Mouse (Mus musculus) left cerebral cortex, postnatal 25 days (tissue): ENCODE data around the gene Fgfr2. TPM values are rescaled to one million over a fixed set of nuclear protein-coding genes. Genes with fewer than 3 reads are reported as not detected.
A peak's percentile ranks its signal among the peaks of the same experiment; 100 is the strongest.

Experiments used
- DNase-seq, 2 experiments: peaks; one replicate each; pipeline ENCODE4 v3.0.0; 2022; ENCODE audit warnings: low spot score in 2 of 2, mixed read lengths in 1 of 2
- intact Hi-C: fragments of 180-260 bp; cut with DNase I; formaldehyde crosslinking; loops from one replicate; pipeline ENCODE4 v1.15.1; 2025
- total RNA-seq, 2 experiments: library from RNA; stranded (reverse); gene quantifications; 2 replicates each; pipeline ENCODE4 v1.2.3; 2021

The Fgfr2 gene
- total RNA-seq, 2 experiments from 2014 or later = 37.1 to 42.0 TPM

DNA sequence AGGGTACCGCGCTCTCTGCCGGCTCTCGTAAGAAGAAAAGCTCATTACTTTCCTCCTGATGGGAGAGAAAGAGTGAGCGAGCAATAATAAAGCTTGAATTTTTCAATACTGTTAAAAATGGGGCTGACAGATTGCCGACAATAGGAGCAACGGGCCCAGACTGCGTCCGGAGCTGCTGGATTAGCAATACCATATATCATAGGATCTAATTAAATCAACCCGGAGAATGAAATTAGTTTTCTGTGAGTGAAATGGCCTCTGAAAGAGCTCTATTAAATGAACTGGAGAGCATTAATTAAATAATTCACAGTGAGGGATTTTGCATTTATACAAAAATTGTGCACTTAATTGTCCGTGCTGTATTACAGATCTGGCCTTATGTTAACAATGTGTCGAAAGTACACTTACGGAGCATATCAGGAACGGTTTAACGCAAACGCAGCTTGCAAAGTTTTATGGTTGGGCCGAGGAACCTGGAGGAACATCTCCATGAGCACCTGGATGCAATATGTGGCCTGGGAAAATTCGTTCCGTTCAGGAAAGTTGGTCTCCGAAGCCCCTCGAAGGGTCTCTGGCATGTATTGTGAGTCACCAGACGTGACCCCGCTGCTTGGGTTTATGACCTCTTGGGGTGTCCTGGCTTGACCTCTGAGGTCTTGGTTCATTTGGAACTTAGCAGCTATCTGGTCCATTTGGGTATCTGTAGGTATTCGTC is 1344.7 kb downstream of the Fgfr2 start:
- DNase-seq = no peak

DNA sequence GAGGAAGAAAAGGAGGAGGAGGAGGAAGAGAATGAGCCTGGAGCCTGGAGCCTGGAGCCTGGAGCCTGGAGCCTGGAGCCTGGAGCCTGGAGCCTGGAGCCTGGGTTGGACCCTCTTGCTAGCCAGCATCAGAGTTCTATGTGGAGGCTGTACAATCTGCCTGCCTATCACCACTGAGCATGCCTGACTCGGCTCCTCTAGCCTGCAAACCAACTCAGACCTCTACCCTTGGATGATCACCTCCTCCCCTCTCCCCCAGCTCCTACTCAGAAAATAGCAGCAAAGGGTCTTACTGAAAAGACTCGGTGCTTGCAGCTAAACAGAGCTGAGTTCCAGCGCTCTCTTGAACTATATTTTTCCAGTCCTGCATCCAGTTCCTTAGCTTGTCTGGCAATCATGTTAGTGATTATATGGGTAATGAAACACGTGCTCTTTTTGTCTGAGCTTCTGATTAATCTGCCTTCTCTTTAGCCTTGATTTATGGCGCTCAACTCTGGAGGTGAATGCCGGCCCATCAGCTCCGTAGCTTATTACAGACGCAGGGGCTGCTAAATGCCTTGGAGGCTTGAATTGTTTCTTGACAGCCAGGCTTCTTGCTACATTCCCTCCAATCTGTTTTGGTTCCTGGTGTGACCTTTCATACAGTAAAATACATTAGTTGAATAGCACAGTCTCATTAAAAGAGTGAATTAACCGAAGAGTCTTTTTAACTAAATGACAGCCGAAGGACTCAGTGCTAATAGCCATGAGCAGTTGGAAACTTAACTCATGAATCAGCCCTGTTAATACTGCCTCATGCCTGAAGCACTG is 1345.5 kb downstream of the Fgfr2 start:
- DNase-seq = no peak
- intact Hi-C loops = loop anchor here (5.0 kb wide), 1 partner anchor 80 kb away; no protein-coding TSS in a partner anchor

More for the DNA sequence above, 1344.7 kb downstream of the Fgfr2 start:
- intact Hi-C loops = loop anchor here (5.0 kb wide), 1 partner anchor 79 kb away; no protein-coding TSS in a partner anchor

DNA sequence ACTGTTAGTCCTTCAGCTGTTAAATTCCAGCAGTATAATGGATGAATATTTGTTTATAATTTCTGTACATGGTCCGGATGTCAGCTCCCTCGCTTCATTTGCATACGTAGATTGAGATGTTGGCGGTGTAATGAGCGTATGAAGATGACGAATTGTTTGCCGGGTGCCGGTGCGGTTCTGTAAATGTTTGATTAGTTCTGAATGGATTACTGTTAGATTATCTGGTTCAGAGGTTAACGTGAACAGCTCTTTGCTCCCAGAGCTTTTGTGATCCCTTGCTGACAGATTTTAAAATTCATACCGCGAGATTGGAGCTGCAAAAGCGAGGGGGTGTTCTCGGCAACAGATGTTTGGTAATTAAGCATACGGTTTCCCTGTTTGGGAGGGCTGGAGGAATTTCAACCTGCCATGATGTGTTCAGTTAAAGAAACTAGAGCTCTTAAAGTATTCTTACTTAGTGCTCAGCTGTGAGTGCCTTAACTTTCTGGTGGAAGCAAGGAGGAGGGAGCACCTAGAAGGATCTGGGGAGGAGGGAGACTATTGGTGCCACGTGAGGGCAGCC is 1346.9 kb downstream of the Fgfr2 start:
- intact Hi-C loops = loop anchor here (5.0 kb wide), 1 partner anchor 81 kb away; no protein-coding TSS in a partner anchor
- peak; percentile 10 to 72 for DNase-seq

DNA sequence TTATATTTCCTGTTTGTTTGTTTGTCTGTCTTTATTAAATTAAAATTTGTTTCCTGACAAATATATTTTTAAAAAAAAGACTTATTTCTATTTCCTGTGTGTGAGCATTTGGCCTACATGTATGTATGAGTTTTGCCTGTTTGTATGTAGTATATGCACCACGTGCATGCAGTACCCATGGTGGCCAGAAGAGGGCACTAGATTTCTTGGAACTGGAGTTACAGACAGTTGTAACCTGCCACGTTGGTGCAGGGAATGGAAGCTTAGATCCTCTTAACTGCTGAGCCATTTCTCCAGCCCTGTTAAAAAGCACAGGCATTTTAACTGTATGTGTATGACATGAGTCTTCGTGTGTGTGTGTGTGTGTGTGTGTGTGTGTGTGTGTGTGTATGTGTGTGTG is 1365.2 kb downstream of the Fgfr2 start:
- intact Hi-C loops = no loop called here
- DNase-seq = no peak

DNA sequence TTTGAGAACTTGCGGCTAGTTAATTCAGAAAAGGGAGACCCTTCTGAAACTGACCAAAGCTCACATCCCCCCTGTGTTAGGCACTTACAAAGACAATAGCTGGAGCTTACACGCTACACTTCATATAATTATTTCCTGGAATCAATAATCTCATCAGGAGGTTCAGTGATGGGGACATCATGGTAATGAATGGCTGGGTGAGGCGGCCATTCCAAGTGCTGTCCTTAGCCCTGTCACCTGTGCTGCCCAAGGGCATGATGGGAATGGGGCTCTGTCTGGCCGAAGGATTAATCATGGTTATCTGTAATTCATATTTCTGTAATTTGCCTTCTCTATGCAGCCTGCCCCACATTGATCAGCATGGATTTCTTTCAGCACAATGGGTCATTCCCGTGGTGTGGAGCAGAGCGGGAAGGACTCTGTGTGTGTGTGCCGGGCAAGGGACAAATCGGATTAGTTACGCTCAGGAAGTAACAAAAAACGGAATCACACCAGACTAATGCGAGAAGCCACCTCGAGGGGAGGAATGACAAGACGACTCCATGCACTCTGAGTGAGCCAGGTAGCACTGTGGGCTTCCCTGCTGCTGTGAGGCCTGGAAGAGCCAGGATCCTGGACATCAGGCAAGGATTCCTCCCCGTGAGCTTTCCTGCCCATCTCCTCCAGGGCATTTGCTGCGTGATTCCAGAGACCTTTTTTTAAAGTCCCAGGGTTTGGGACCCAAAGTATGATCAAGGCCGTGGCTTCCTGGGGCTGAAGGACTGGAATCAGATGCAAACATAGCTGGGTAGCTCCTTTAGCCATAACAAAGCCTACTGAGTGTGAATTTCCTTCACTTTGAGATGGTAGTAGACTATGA is 1375.8 kb downstream of the Fgfr2 start:
- DNase-seq = no peak
- intact Hi-C loops = loop anchor here (2.0 to 5.0 kb wide), 3 partner anchors 135 to 170 kb away; no protein-coding TSS in a partner anchor

DNA sequence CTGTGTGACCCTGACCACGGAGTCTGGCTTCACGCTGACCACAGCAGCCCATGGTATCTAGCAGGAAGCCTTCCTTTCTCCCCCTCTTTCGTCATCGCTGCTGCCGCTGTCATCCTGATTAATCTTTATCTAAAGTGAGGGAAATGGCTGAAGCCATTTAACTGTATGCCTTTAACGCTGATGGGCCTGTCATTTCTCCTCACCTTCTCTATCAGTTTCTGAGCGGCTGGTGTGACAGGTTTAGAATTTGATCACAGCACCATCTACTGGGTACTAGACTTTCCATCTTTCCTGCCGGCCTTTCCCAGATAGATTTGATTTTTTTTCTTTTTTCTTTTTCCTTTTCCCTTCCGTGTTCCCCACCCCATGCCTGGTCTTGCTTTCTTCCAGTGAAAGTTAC is 1376.4 kb downstream of the Fgfr2 start:
- DNase-seq = peak; percentile 9 to 34
- intact Hi-C loops = loop anchor here (2.0 to 5.0 kb wide), 3 partner anchors 136 to 169 kb away; no protein-coding TSS in a partner anchor

DNA sequence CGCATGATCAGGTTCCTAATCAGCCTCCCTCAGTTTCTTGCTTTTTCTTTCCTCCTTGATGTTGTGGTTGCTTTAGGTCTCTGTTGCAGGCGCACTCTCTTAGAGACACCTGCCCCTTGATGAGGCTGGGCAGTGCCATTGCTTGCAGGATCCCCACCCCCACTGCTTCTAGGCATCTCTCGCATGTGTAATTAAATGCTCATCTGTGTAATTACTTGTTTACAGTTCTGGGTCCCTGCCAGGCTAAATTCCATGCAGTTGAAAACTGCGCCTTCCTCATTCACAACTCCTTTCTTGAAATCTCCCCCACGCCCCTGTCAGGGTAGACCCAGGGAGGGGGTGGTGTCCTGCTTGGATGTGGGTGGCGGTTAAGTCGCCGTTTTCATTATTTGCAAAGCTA is 1380.0 kb downstream of the Fgfr2 start:
- intact Hi-C loops = no loop called here
- DNase-seq = no peak

DNA sequence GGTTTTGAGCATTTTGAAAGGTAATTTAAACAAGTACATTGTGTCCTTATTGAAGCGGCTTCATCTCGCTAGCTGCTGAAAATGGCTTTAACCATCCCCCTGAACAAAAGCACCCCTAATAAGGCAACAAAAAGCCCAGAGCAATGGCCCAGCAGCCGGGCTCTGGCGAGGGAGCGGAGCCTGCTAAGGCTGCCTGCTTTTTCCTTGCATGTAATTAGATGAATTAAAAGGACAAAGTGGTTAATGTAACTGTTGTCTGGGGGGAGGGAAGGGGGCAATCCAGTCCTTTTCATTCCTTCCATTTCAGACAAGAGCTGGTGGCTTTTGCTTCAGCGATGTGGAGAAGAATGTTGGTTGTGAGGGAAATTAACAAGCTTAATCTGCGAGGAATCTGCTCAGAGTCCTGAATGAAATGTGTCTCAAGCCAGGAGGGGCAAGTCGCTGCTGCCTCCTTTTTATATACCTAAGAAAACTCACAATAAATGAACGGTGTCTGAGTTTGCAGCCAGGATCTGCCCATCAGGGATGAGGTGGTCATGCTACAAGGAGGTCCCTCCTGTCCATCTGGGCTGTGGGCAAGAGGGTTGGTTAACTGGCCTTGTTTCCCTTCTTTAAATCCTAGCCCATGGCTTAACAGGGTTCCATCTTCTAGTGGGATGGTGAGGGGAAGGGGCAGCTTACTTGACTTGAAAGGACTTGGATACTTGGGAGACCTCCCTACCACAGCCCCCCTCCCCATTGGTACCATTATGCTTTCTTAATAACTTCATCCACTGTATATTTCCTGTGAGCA is 1400.2 kb downstream of the Fgfr2 start:
- intact Hi-C loops = no loop called here
- DNase-seq = no peak

DNA sequence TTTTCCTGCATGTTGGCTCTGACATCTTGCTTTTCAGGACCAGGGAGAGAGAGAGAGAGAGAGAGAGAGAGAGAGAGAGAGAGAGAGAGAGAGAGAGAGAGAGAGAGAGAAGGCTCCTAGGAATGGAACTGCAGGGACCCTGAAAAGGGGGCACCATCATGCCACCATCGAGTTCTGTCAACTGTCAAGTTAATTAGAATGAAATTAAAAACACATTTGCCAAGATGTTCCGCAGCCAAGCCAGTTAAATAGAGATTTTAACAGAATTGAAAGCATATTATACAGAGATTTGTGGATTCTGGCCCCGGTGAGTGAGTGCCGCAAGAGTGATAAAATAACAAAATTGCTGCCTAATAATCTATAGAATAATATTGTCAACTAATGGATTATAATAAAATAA is 1400.8 kb downstream of the Fgfr2 start:
- no peak for DNase-seq
- intact Hi-C loops = no loop called here

DNA sequence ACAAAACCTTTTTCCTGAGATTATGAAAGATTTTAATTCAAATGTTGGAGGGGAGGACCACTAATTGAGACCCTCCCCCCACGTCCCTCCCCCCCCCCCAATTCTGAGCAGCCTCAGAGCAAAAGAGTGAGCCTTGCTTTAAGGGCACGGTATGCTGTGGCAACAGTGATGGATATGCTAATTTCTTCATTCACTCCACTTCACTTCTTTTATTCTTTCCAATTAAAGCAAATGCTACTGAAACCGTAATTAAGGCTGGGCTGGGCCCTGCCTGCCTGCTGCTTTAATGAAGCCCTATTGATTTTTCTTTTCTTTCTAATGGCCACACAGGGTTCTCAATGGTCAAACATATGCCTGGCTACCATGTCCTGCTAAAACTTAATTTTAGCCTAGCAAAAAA is 1404.9 kb downstream of the Fgfr2 start:
- no peak for DNase-seq
- intact Hi-C loops = no loop called here

DNA sequence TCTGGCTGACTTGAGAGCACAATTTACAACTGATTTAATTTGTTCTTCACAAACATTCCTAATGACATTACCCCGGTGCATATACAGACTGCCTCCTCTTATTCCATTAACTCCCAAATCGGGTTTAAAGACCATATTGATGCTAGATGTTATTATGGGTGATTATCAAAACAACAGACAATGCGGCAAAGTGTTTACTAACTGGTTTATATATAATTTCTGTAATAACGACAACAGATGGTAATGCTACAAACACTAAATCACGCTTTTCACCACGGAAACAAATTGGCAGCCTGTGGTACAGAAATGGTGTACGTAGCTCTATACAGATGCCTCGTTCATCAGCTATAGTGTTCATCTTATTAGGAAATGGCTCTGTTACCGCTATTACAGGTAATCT is 1410.1 kb downstream of the Fgfr2 start:
- intact Hi-C loops = no loop called here
- no peak for DNase-seq

DNA sequence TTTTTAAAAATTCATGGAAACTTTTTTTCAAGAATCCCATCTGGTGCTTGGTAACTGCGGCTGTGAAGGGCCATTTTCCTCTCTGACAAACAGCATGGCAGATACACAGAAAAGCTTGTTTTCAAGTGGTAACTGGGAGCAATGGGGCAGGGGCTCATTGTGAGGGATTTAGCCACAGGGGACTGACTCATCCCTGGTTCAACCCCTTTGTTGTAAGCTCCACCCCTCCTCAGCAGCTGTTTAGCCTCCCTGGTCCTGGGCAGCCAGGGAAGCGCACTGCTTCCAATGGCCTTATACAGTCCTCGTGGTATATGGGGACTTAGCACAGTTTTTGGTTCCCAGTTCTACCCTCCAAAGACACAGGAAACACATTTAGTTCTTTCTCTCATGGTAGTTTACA is 1426.3 kb downstream of the Fgfr2 start:
- no peak for DNase-seq
- intact Hi-C loops = no loop called here

DNA sequence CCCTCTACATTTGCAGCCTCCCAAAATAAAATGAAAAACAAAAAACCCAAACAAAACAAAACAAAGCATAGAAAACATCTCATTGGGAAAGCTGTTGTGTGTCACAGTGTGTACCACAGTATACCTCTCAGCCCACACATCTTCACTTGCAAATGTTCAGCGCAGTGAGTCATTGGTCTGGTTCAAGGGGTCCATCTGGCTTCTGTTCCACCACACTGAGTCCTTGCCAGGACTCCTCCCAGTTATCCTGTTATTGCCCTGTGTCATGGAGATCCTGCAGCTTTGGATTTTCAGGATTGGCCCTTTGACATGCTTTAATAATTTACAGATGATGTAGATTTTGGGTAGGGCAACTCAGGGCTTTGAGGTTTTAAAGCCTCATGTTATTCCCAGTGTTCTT is 1435.8 kb downstream of the Fgfr2 start:
- no peak for DNase-seq
- intact Hi-C loops = no loop called here

DNA sequence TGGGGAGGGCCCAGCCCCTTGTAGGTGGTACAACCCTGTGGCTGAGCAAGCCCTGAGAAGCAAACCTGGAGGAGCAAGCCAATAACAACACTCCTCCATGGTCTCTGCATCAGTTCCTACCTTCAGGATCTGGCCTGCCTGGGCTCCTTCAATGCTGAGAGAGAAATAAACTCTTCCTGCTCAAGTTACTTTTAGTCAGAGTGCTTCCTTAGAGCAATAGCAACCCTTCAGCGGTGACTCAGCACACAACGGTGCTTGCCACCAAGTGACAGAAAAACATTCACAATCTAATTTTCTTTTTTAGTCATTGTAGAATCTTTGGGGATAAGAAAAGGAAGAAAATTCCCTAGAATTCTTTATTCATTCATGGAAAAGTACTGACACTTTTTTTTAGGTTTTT is 1446.0 kb downstream of the Fgfr2 start:
- intact Hi-C loops = no loop called here
- DNase-seq = peak in 1 of 2 experiments; percentile 24

DNA sequence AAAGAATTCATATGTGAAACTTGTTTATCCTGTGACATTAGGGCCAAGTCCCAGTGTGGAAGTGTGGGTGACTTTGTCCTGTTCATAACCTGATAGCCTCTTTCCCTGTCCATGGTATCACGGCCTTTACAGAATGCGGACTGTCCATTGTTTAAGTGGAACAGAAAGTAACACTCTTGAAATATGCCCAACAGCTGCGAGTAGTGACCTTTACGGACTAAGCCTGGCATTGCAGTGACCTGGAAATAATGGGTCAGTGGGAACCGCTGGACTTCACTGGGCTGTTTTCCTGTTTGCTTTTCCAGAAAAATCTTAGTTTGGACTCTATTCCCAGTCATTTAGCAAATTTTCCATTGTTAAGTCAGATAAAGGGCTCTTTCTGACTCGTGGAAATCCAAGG is 1452.6 kb downstream of the Fgfr2 start:
- DNase-seq = no peak
- intact Hi-C loops = no loop called here

DNA sequence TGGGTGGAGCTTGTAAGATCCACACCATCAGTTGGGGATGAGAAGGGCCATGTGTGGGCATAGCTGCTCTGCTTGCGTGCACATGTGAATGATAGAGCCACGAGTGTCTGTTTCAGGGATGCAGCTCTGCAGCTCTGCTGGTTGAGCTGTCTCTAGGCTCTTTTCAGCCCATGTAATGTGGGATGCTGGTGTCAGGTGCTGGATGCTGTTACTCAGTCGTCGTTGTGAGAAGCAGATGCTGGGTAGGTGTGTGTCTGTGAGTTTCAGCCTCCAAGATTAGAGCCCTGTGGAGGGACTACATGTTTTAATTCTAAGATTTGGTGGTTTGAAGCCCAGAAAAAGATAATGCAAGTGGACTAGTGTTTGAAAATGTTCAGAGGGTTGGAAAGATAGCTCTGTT is 1453.8 kb downstream of the Fgfr2 start:
- peak; percentile 27 to 94 for DNase-seq
- intact Hi-C loops = no loop called here

DNA sequence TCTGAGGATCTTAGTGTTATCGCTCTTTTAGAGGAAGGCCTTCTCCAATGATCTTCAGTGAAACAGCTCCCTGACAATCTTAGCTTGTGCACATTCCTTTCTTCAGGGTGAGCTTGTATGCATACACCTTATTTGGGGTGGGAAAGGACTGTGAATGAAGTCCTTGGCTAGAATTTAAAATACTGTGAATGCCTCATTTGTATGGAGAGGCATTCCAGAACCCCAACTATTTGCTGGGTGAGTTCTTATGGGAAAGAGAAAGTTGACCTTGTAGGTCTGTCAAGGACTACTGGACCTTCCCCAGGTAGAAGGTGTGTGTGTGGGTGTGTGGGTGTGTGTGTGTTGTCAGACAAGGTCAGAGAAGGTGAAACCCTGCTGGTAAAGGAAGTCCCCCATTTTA is 1462.4 kb downstream of the Fgfr2 start:
- no peak for DNase-seq
- intact Hi-C loops = no loop called here

DNA sequence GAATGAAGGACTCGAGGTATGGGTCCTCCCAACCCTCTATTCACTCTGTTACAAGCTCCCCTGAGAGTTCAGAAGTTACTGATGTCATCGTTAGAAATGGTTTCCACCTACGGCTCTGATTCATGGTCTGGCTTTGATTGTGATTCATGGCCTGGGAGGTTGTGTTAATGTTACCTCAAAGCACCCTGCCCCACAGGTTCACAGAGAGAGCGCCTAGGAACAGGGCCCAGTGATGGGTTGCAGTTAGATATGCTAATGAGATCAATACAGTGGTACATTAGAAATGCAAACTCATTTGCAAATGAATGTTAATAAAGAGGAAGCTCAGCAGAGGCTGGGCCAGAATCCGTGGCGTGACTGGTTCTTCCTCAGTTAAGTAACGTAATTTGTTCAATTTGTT is 1467.1 kb downstream of the Fgfr2 start:
- intact Hi-C loops = no loop called here
- no peak for DNase-seq

DNA sequence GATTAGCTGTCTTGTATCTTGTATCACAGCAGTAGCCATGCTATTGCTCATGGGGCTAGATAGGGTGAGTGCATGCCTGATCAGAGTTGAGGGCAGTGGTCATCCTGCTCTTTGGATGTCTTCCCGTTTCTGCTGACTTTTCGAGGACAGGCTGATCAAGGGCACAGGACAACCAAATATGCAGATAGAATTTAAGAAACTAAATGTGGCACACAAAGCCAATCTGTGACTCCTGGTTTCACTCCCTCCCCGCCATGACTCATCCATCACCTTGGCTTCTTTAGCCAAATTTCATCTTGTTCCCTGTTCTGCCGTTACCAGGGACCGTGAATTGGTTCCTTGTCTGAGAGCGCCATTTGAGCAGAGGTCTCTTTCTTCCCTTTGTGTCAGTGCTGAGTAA is 1469.7 kb downstream of the Fgfr2 start:
- intact Hi-C loops = no loop called here
- DNase-seq = no peak
